Mouse (Mus musculus): ENCODE data around the gene Armc8. TPM values are rescaled to one million over a fixed set of nuclear protein-coding genes. Genes with fewer than 3 reads are reported as not detected.

The Armc8 gene
- total and polyA plus RNA-seq, 2 experiments from 2014 or later = 18.5 to 22.5 TPM

GRCm38 (mm10) chr9:99587505-99588202 lies 19.0 kb upstream of the Armc8 start:
- H3K27me3 ChIP-seq (ENCODE audit: control insufficient read depth, insufficient read depth, low read length) = no peaks in the 10 kb centered on the region
- WGBS = 27% methylated on average over 8 of the region's 8 CpGs
- H3K4me1 ChIP-seq (ENCODE audit: control insufficient read depth, insufficient read depth) = no peaks in the 10 kb centered on the region
- H3K4me3 ChIP-seq (ENCODE audit: low read depth, low read length) = no peak overlapping the region
- H3K27ac ChIP-seq (ENCODE audit: low read depth) = no peak overlapping the region
- H3K4me2 ChIP-seq (ENCODE audit: low read depth, low read length) = no peak overlapping the region
- peak; percentile 42 for DNase-seq (ENCODE audit: low spot score)
- no peak overlapping the region for H3K9ac ChIP-seq (replicated peaks; ENCODE audit: low read depth, low read length)
- peak; percentile 44; the same call in 1 of the 2 replicates for ATAC-seq (ENCODE audit: insufficient read depth, low read depth)
- TF ChIP-seq CTCF (IDR thresholded peaks at IDR 0.05; ENCODE audit: low read depth) (peak; percentile 85), EP300 (IDR thresholded peaks at IDR 0.05; ENCODE audit: low read depth) (no peak)
- peaks cover 20% of the 10 kb centered on the region for H3K36me3 ChIP-seq (replicated peaks; ENCODE audit: control insufficient read depth, insufficient read depth, low read length)
- H3K9me3 ChIP-seq (replicated peaks; ENCODE audit: control insufficient read depth, low read length) = no peaks in the 10 kb centered on the region

GRCm38 (mm10) chr9:99580655-99581054 lies 12.0 kb upstream of the Armc8 start:
- peak; percentile 68 for DNase-seq (ENCODE audit: low spot score)
- no peak overlapping the region for H3K9ac ChIP-seq (replicated peaks; ENCODE audit: low read depth, low read length)
- ATAC-seq (ENCODE audit: insufficient read depth, low read depth) = peak; percentile 59

GRCm38 (mm10) chr9:99575677-99576480 lies 7.2 kb upstream of the Armc8 start, which contains the start of gene Dbr1:
Gene Dbr1, plus strand, starts transcription at chr9:99575799.
- Histone ChIP-seq H3K4me3 (ENCODE audit: low read depth, low read length) (peak within 1 kb of the TSS; percentile 84), H3K9ac (replicated peaks; ENCODE audit: low read depth, low read length) (peak within 1 kb of the TSS; percentile 86), H3K27me3 (ENCODE audit: control insufficient read depth, insufficient read depth, low read length) (no peaks in the 10 kb centered on the region), H3K9me3 (replicated peaks; ENCODE audit: control insufficient read depth, low read length) (no peaks in the 10 kb centered on the region), H3K4me2 (ENCODE audit: low read depth, low read length) (peak within 1 kb of the TSS; percentile 66), H3K27ac (ENCODE audit: low read depth) (peak within 1 kb of the TSS; percentile 71), H3K4me1 (ENCODE audit: control insufficient read depth, insufficient read depth) (no peaks in the 10 kb centered on the region), H3K36me3 (replicated peaks; ENCODE audit: control insufficient read depth, insufficient read depth, low read length) (peaks cover 13% of the 10 kb centered on the region; the same call in 1 of the 2 replicates)
- ATAC-seq (ENCODE audit: insufficient read depth, low read depth) (peak; percentile 97), DNase-seq (ENCODE audit: low spot score) (peak; percentile 92)
- WGBS = under 1% methylated on average over 57 of the region's 57 CpGs
- TF ChIP-seq EP300 (IDR thresholded peaks at IDR 0.05; ENCODE audit: low read depth) = peak; percentile 92
- TF ChIP-seq CTCF (IDR thresholded peaks at IDR 0.05; ENCODE audit: low read depth) = no peak

More at GRCm38 (mm10) chr9:99580655-99581054, 12.0 kb upstream of the Armc8 start:
- Histone ChIP-seq H3K4me1 (ENCODE audit: control insufficient read depth, insufficient read depth) (no peaks in the 10 kb centered on the region), H3K4me3 (ENCODE audit: low read depth, low read length) (no peak overlapping the region), H3K4me2 (ENCODE audit: low read depth, low read length) (no peak overlapping the region), H3K27me3 (ENCODE audit: control insufficient read depth, insufficient read depth, low read length) (no peaks in the 10 kb centered on the region), H3K36me3 (replicated peaks; ENCODE audit: control insufficient read depth, insufficient read depth, low read length) (peaks cover 44% of the 10 kb centered on the region), H3K27ac (ENCODE audit: low read depth) (no peak overlapping the region), H3K9me3 (replicated peaks; ENCODE audit: control insufficient read depth, low read length) (no peaks in the 10 kb centered on the region)
- 38% methylated on average over 2 of the region's 2 CpGs for WGBS
- no peak for TF ChIP-seq EP300 (IDR thresholded peaks at IDR 0.05; ENCODE audit: low read depth)
- TF ChIP-seq CTCF (IDR thresholded peaks at IDR 0.05; ENCODE audit: low read depth) = peak; percentile 77

- peak overlapping the region; percentile 92 for H3K9ac ChIP-seq (replicated peaks; ENCODE audit: low read depth, low read length)
- no peak for DNase-seq (ENCODE audit: low spot score)
- TF ChIP-seq EP300 (IDR thresholded peaks at IDR 0.05; ENCODE audit: low read depth) (no peak), CTCF (IDR thresholded peaks at IDR 0.05; ENCODE audit: low read depth) (no peak)
- H3K9me3 ChIP-seq (replicated peaks; ENCODE audit: control insufficient read depth, low read length) = no peaks in the 10 kb centered on the region
- 1% methylated on average over 9 of the region's 9 CpGs for WGBS
- H3K4me1 ChIP-seq (ENCODE audit: control insufficient read depth, insufficient read depth) = peaks cover 17% of the 10 kb centered on the region
- peak overlapping the region; percentile 95 for H3K4me3 ChIP-seq (ENCODE audit: low read depth, low read length)
- peak overlapping the region; percentile 99 for H3K27ac ChIP-seq (ENCODE audit: low read depth)
- peak overlapping the region; percentile 96 for H3K4me2 ChIP-seq (ENCODE audit: low read depth, low read length)
- H3K27me3 ChIP-seq (ENCODE audit: control insufficient read depth, insufficient read depth, low read length) = no peaks in the 10 kb centered on the region
- no peaks in the 10 kb centered on the region for H3K36me3 ChIP-seq (replicated peaks; ENCODE audit: control insufficient read depth, insufficient read depth, low read length)
- ATAC-seq (ENCODE audit: insufficient read depth, low read depth) = peak; percentile 50
Observed at GRCm38 (mm10) chr9:99569071-99569397, 335 bp upstream of the Armc8 start.

- Histone ChIP-seq H3K9me3 (replicated peaks; ENCODE audit: control insufficient read depth, low read length) (no peaks in the 10 kb centered on the region), H3K4me1 (ENCODE audit: control insufficient read depth, insufficient read depth) (peaks cover 17% of the 10 kb centered on the region), H3K4me3 (ENCODE audit: low read depth, low read length) (peak overlapping the region; percentile 95), H3K27me3 (ENCODE audit: control insufficient read depth, insufficient read depth, low read length) (no peaks in the 10 kb centered on the region), H3K27ac (ENCODE audit: low read depth) (peak overlapping the region; percentile 99), H3K9ac (replicated peaks; ENCODE audit: low read depth, low read length) (peak overlapping the region; percentile 92), H3K4me2 (ENCODE audit: low read depth, low read length) (peak overlapping the region; percentile 96), H3K36me3 (replicated peaks; ENCODE audit: control insufficient read depth, insufficient read depth, low read length) (no peaks in the 10 kb centered on the region)
- no peak for ATAC-seq (ENCODE audit: insufficient read depth, low read depth)
- TF ChIP-seq CTCF (IDR thresholded peaks at IDR 0.05; ENCODE audit: low read depth) = no peak
- no peak for TF ChIP-seq EP300 (IDR thresholded peaks at IDR 0.05; ENCODE audit: low read depth)
- DNase-seq (ENCODE audit: low spot score) = no peak
- WGBS = under 1% methylated on average over 15 of the region's 15 CpGs
Observed at GRCm38 (mm10) chr9:99568023-99568346, 714 bp downstream of the Armc8 start.

All from heart, postnatal 0 days (tissue).